Mouse (Mus musculus): ENCODE results near the gene Irak3.
"Not testable (repeated sequence)": the region's sequence is repeated elsewhere in the genome, so short reads cannot be mapped to it uniquely, and the experiment has no call there.

Gene Irak3

DNA sequence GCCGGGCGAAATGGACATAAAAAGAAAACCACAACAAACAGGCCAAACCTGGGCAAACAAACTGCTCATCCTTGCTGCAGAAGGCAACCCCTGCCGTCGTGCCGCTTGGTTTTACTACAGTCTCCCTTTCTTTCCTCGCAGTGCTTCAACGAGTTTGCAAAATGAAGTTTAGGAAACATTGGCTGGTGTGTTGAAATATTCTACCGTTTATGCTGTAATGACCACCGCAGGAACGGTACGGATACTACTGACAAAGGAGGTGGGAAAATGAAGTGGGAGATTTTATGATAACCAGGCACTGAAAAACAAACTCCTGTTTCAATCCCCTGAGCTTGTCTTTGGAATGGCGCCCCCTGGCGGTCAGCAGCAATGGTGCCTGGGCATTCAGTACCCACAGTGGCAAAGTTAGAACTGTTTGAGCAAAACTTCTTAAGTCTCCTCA lies at the start of gene Irak3:
Gene Irak3, minus strand, starts transcription at position 170 of the 442 bp plus-strand sequence.
- peak; percentile 45 for DNase-seq

GRCm38 (mm10) chr10:120250911-120251683 lies 49.2 kb upstream of the Irak3 start:
- DNase-seq: no peak

GRCm38 (mm10) chr10:120246994-120247750 lies 45.2 kb upstream of the Irak3 start:
- DNase-seq: no peak

GRCm38 (mm10) chr10:120245681-120246080 lies 43.8 kb upstream of the Irak3 start:
- DNase-seq: no peak

DNA sequence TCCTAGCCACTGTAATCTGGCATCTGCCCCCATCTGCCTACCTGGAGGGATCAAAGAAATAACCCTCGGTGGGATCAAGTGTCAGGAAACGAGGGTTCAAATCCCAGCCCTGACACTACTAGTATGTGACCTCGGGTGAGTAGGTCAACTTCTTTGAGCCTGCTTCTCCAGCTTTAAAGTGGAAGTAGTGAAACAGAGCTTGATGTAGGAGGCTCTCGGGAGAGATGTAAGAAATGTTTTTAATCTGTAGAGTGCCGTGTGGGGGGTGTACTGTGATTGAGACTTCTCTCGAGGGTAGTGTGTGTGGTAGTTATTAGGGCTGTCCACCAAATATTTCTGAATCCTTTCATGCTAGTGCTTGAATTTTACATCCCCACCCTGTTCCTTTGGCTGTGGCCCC lies 40.5 kb upstream of the Irak3 start:
- DNase-seq: no peak

DNA sequence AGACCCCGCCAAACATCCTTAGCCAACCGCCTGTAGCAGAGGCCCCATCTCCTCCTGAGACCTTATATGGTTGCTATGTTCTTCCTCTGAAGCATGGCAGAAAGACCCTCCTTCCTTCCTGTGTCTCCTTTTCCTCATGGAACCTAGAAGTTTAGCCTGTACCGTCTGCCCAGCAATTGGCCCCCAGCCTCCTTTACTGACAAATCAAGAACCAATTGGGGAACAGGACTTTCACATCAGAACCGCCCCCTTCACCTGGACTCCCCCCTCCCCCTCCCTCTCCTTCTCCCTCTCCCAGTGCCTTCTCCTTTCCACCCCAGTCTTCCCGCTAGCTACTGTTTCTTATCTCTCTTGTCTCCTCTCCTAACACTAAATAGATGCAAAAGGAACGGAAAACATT lies 37.5 kb upstream of the Irak3 start:
- DNase-seq: no peak

DNA sequence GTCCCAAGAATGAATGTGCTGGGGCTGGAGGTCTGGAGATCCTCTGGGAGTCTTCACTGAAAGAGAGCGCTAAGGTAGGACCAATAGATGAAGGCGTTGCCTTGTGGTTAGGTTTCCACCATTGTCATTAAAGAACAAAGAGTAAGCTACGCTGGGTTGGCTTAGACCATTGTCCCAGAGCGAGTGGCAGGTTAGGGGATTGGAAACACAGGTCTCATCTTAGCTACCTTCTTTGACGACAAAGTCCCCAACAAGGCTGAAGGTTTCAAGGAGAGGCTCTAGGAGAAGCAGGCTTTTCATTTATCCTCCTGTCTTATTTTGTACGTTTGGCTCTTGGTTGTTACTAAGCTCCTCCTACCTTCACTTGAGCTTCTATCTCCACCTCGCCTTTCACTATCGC lies 36.3 kb upstream of the Irak3 start:
- no peak for DNase-seq

GRCm38 (mm10) chr10:120236855-120237254 lies 34.9 kb upstream of the Irak3 start:
- DNase-seq: no peak

GRCm38 (mm10) chr10:120233655-120234367 lies 31.9 kb upstream of the Irak3 start:
- peak; percentile 26 for DNase-seq

- no peak for DNase-seq
Measured at GRCm38 (mm10) chr10:120231718-120232117, 29.8 kb upstream of the Irak3 start.

DNA sequence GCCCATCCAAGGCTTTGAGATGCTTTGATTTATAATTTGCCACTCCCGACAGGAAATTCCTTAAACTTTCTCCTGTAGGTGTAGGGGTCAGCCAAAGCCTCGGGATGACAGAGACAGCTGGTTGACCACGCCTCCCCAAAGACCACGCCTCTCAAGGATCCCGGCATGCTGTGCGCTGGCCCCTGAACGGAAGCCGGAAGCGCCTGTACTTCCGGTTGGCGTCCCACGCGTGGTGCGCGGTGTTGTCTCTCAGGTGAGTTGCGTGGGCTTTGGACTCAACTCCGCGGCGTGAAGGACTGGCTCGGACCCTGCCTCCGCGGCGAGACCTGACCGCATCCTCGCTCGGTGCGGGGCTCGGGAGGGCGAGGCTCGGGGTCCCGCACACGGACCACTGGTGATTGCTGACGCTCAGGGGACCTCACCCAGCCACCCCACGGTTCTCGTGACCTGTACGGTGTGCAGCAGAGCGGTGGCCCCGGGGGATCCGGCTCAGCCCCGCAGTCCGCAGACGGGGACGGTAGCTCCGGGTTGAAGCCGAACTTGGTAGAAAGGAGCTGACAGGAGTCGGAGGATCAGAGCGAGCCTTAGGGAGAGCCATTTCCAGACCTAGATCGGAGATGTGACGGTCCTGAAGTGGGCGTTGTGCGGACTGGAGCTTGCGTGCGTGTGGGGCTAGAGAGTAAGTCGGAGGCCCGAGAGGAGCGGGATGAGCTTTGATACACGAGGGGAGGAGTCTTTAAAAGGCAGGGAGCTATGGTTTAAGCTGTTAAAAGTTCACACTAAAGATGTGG lies 25.1 kb upstream of the Irak3 start, which contains the start of gene Llph:
Gene Llph, plus strand, starts transcription at position 200 of the 791 bp plus-strand sequence.
- DNase-seq: peak; percentile 80

- DNase-seq: no peak
Measured at GRCm38 (mm10) chr10:120220776-120221175, 18.8 kb upstream of the Irak3 start.

GRCm38 (mm10) chr10:120219578-120220359 lies 17.8 kb upstream of the Irak3 start:
- DNase-seq: no peak

DNA sequence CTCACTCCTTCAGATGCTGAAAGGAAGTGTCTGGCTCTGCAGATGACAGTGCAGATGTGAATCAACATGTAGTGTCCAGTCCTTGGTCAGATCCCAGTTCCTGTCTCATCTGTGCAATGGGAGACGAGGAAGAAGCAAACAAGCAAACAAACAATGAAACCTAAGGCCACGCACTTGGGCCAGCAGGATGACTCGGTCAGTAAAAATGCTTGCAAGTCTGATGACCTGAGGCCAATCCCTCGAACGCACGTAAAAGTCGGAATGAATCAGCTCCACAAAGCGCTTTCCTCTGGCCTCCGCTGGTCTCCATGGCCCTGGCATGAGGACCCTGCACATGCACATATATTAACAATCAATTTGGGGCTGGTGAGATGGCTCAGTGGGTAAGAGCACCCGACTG lies 17.1 kb upstream of the Irak3 start:
- no peak for DNase-seq

DNA sequence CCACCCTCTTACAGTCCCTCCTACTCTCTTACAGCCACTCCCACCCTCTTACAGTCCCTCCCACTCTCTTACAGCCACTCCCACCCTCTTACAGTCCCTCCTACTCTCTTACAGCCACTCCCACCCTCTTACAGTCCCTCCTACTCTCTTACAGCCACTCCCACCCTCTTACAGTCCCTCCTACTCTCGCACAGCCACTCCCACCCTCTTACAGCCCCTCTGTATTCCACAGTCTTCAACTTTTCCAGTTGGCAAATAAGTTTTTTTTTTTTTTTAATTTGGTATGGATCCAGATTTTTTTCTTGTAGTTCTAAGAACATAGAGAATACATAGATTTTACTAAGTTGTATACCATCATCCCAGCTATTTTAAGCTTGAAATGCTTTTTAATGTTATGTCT lies 15.2 kb upstream of the Irak3 start:
- not testable (repeated sequence) for DNase-seq

DNA sequence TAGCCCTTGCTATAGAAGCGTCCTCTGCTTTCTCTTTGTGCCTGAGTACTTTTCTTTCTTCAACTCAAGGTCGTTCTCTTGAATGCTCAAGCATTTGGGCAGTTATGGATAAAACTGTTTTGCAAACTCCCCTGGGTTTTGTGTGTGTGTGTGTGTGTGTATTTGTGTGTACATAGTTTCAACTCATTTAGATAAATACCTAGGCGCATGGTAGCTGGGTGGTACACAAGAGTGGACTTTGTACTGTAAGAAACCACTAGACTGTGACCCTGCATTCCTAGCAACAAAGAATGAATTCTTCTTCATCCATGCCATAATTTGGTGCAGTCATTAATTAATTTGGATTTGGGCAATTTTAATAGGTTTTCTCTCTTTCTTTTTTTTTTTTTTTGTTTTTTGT lies 8.2 kb upstream of the Irak3 start:
- DNase-seq: no peak

GRCm38 (mm10) chr10:120209539-120209925 lies 7.6 kb upstream of the Irak3 start:
- DNase-seq: no peak

- DNase-seq: peak; percentile 84
Measured at GRCm38 (mm10) chr10:120208575-120209538, 6.9 kb upstream of the Irak3 start.

GRCm38 (mm10) chr10:120208015-120208414 lies 6.1 kb upstream of the Irak3 start:
- DNase-seq: no peak

DNA sequence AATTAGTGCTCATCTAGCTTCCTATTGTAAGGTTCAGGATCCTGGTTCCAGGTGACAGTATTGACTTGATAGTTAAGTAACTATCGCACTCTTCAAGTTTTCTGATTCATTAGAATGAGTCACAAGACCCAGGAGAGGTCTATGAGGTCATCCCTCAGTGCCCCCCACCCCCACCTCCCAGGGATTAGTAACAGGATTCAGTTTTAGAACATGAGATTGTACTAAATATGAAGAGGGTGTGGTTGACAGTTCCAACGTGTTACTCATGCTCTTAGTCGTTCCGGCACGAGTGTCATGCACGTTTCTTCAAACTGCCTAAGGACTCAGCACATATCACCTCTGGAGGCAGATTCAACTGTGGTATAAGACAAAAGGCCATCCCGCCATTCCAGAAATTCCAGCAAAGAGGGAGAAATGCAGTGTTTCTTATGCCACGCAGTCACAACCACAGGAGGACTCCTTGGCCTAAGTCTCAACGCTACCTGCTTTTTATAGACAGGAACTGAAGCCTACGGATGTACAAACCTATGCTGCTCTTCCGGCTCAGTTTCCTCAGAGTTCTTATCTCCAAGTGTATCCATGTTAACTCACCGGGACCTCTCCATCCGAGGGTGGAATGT lies 2.8 kb upstream of the Irak3 start:
- DNase-seq: no peak

Measured in cerebellum, adult 9-10 months (tissue).